Mouse (Mus musculus): Measurements from ENCODE around the gene Fibin. TPM values are rescaled to one million over a fixed set of nuclear protein-coding genes. Genes with fewer than 3 reads are reported as not detected.

The Fibin gene
- 44.4 and 45.3 TPM in 2 replicates for polyA plus RNA-seq (2015; fragmentation: Nextera tagmentation; extraction: Ambion mirVana)

- Histone ChIP-seq H3K4me1 (no peaks in the 10 kb centered on the region), H3K9me3 (no peaks in the 10 kb centered on the region), H3K36me3 (no peaks in the 10 kb centered on the region), H3K27ac (peak within 1 kb of the TSS; percentile 88), H3K4me2 (peak within 1 kb of the TSS; percentile 76), H3K27me3 (replicated peaks) (no peaks in the 10 kb centered on the region), H3K9ac (peak within 1 kb of the TSS; percentile 52), H3K4me3 (replicated peaks) (peak within 1 kb of the TSS; percentile 52)
- ATAC-seq (ENCODE audit: insufficient read depth, low FRiP score, low read depth) = peak; percentile 53; the same call in 1 of the 2 replicates
- 1% methylated on average over 33 of the region's 33 CpGs for WGBS
These were observed at the start of gene Fibin for GRCm38 (mm10) chr2:110362432-110363283. TSS of gene Fibin (minus strand) at chr2:110363183.

- H3K4me1 ChIP-seq = no peaks in the 10 kb centered on the region
- WGBS = 68% methylated on average over 3 of the region's 3 CpGs
- no peak overlapping the region for H3K4me2 ChIP-seq
- H3K9ac ChIP-seq = no peak overlapping the region
- no peaks in the 10 kb centered on the region for H3K9me3 ChIP-seq
- no peaks in the 10 kb centered on the region for H3K27me3 ChIP-seq (replicated peaks)
- H3K4me3 ChIP-seq (replicated peaks) = no peak overlapping the region
- no peaks in the 10 kb centered on the region for H3K36me3 ChIP-seq
- H3K27ac ChIP-seq = peak overlapping the region; percentile 16; the same call in 1 of the 2 replicates
- ATAC-seq (ENCODE audit: insufficient read depth, low FRiP score, low read depth) = 0 out of 2 replicates have a peak, but pooled peaks have one; percentile 31
These were observed 48.4 kb upstream of the Fibin start for GRCm38 (mm10) chr2:110411428-110411827.

GRCm38 (mm10) chr2:110408757-110409156, 45.8 kb upstream of the Fibin start:
- Histone ChIP-seq H3K27me3 (replicated peaks) (no peaks in the 10 kb centered on the region), H3K4me2 (no peak overlapping the region), H3K27ac (no peak overlapping the region), H3K4me1 (no peaks in the 10 kb centered on the region), H3K9ac (no peak overlapping the region), H3K36me3 (no peaks in the 10 kb centered on the region), H3K9me3 (no peaks in the 10 kb centered on the region), H3K4me3 (replicated peaks) (no peak overlapping the region)
- no peak; the same call in 1 of the 2 replicates for ATAC-seq (ENCODE audit: insufficient read depth, low FRiP score, low read depth)

- WGBS = 62% methylated on average over 4 of the region's 4 CpGs
- no peaks in the 10 kb centered on the region for H3K27me3 ChIP-seq (replicated peaks)
- no peak overlapping the region for H3K4me2 ChIP-seq
- H3K4me3 ChIP-seq (replicated peaks) = no peak overlapping the region
- no peaks in the 10 kb centered on the region for H3K9me3 ChIP-seq
- H3K27ac ChIP-seq = no peak overlapping the region
- H3K9ac ChIP-seq = no peak overlapping the region
- H3K36me3 ChIP-seq = no peaks in the 10 kb centered on the region
- H3K4me1 ChIP-seq = no peaks in the 10 kb centered on the region
- ATAC-seq (ENCODE audit: insufficient read depth, low FRiP score, low read depth) = no peak; the same call in 1 of the 2 replicates
These were observed 29.8 kb upstream of the Fibin start for GRCm38 (mm10) chr2:110392714-110393336.

GRCm38 (mm10) chr2:110390736-110391409, 27.9 kb upstream of the Fibin start:
- no peaks in the 10 kb centered on the region for H3K27me3 ChIP-seq (replicated peaks)
- H3K4me1 ChIP-seq = no peaks in the 10 kb centered on the region
- no peak overlapping the region for H3K4me2 ChIP-seq
- H3K27ac ChIP-seq = no peak overlapping the region
- no peak for ATAC-seq (ENCODE audit: insufficient read depth, low FRiP score, low read depth)
- no peaks in the 10 kb centered on the region for H3K9me3 ChIP-seq
- H3K36me3 ChIP-seq = no peaks in the 10 kb centered on the region
- no peak overlapping the region for H3K9ac ChIP-seq
- no peak overlapping the region for H3K4me3 ChIP-seq (replicated peaks)
- 65% methylated on average over 5 of the region's 5 CpGs for WGBS

GRCm38 (mm10) chr2:110379811-110380210, 16.8 kb upstream of the Fibin start:
- Histone ChIP-seq H3K4me3 (replicated peaks) (no peak overlapping the region), H3K4me1 (no peaks in the 10 kb centered on the region), H3K27me3 (replicated peaks) (no peaks in the 10 kb centered on the region), H3K9ac (no peak overlapping the region), H3K4me2 (no peak overlapping the region), H3K9me3 (no peaks in the 10 kb centered on the region), H3K27ac (no peak overlapping the region), H3K36me3 (no peaks in the 10 kb centered on the region)
- ATAC-seq (ENCODE audit: insufficient read depth, low FRiP score, low read depth) = no peak
- WGBS = 61% methylated on average over 2 of the region's 2 CpGs

GRCm38 (mm10) chr2:110376660-110377059, 13.7 kb upstream of the Fibin start:
- WGBS = 90% methylated on average over 1 of the region's 1 CpGs
- H3K4me2 ChIP-seq = no peak overlapping the region
- H3K9ac ChIP-seq = no peak overlapping the region
- ATAC-seq (ENCODE audit: insufficient read depth, low FRiP score, low read depth) = no peak
- H3K4me3 ChIP-seq (replicated peaks) = no peak overlapping the region
- H3K36me3 ChIP-seq = no peaks in the 10 kb centered on the region
- no peaks in the 10 kb centered on the region for H3K9me3 ChIP-seq
- no peaks in the 10 kb centered on the region for H3K27me3 ChIP-seq (replicated peaks)
- no peaks in the 10 kb centered on the region for H3K4me1 ChIP-seq
- no peak overlapping the region for H3K27ac ChIP-seq

- no peak overlapping the region for H3K9ac ChIP-seq
- 55% methylated on average over 1 of the region's 1 CpGs for WGBS
- no peaks in the 10 kb centered on the region for H3K9me3 ChIP-seq
- H3K4me1 ChIP-seq = no peaks in the 10 kb centered on the region
- no peak overlapping the region for H3K4me2 ChIP-seq
- no peaks in the 10 kb centered on the region for H3K36me3 ChIP-seq
- 0 out of 2 replicates have a peak overlapping the region, but pooled peaks have one; percentile 42 for H3K27ac ChIP-seq
- H3K27me3 ChIP-seq (replicated peaks) = no peaks in the 10 kb centered on the region
- no peak overlapping the region for H3K4me3 ChIP-seq (replicated peaks)
- ATAC-seq (ENCODE audit: insufficient read depth, low FRiP score, low read depth) = peak; percentile 47; the same call in 1 of the 2 replicates
These were observed 12.5 kb upstream of the Fibin start for GRCm38 (mm10) chr2:110375475-110375874.

GRCm38 (mm10) chr2:110373186-110373585, 10.2 kb upstream of the Fibin start:
- no peak for ATAC-seq (ENCODE audit: insufficient read depth, low FRiP score, low read depth)
- no peak overlapping the region for H3K9ac ChIP-seq
- H3K4me3 ChIP-seq (replicated peaks) = no peak overlapping the region
- H3K27me3 ChIP-seq (replicated peaks) = no peaks in the 10 kb centered on the region
- H3K4me2 ChIP-seq = no peak overlapping the region
- H3K9me3 ChIP-seq = no peaks in the 10 kb centered on the region
- WGBS = 36% methylated on average over 2 of the region's 2 CpGs
- no peaks in the 10 kb centered on the region for H3K36me3 ChIP-seq
- no peaks in the 10 kb centered on the region for H3K4me1 ChIP-seq
- no peak overlapping the region for H3K27ac ChIP-seq

GRCm38 (mm10) chr2:110367382-110367887, 4.5 kb upstream of the Fibin start:
- no peaks in the 10 kb centered on the region for H3K9me3 ChIP-seq
- no peaks in the 10 kb centered on the region for H3K36me3 ChIP-seq
- H3K4me3 ChIP-seq (replicated peaks) = no peak overlapping the region
- H3K4me1 ChIP-seq = no peaks in the 10 kb centered on the region
- no peak overlapping the region for H3K9ac ChIP-seq
- H3K27ac ChIP-seq = no peak overlapping the region
- no peaks in the 10 kb centered on the region for H3K27me3 ChIP-seq (replicated peaks)
- no peak overlapping the region for H3K4me2 ChIP-seq
- ATAC-seq (ENCODE audit: insufficient read depth, low FRiP score, low read depth) = no peak
- WGBS = 70% methylated on average over 1 of the region's 1 CpGs

GRCm38 (mm10) chr2:110365401-110365800, 2.4 kb upstream of the Fibin start:
- no peaks in the 10 kb centered on the region for H3K27me3 ChIP-seq (replicated peaks)
- no peak overlapping the region for H3K4me3 ChIP-seq (replicated peaks)
- H3K9me3 ChIP-seq = no peaks in the 10 kb centered on the region
- H3K36me3 ChIP-seq = no peaks in the 10 kb centered on the region
- no peak overlapping the region for H3K4me2 ChIP-seq
- no peaks in the 10 kb centered on the region for H3K4me1 ChIP-seq
- no peak overlapping the region for H3K9ac ChIP-seq
- H3K27ac ChIP-seq = no peak overlapping the region
- no peak for ATAC-seq (ENCODE audit: insufficient read depth, low FRiP score, low read depth)

GRCm38 (mm10) chr2:110363855-110364254, 872 bp upstream of the Fibin start:
- no peak overlapping the region for H3K27ac ChIP-seq
- no peak overlapping the region for H3K4me2 ChIP-seq
- no peak for ATAC-seq (ENCODE audit: insufficient read depth, low FRiP score, low read depth)
- no peaks in the 10 kb centered on the region for H3K4me1 ChIP-seq
- no peaks in the 10 kb centered on the region for H3K36me3 ChIP-seq
- WGBS = 47% methylated on average over 3 of the region's 3 CpGs
- no peak overlapping the region for H3K9ac ChIP-seq
- H3K4me3 ChIP-seq (replicated peaks) = no peak overlapping the region
- no peaks in the 10 kb centered on the region for H3K27me3 ChIP-seq (replicated peaks)
- no peaks in the 10 kb centered on the region for H3K9me3 ChIP-seq

All from stomach, embryonic 15.5 days (tissue).